Mouse (Mus musculus) limb, embryonic 12.5 days (tissue): ENCODE data around the gene Itsn1. TPM values are rescaled to one million over a fixed set of nuclear protein-coding genes. Genes with fewer than 3 reads are reported as not detected.

Source experiments
- ATAC-seq: fragments of 200-750 bp; cut with Nextera tagmentation; 2 replicates; pipeline ENCODE4 v1.8.0; 2017; ENCODE audit warnings: low read depth, moderate TSS enrichment; ENCODE audit not compliant: insufficient number of reproducible peaks, insufficient read depth, low FRiP score, low TSS enrichment
- H3K27ac ChIP-seq: fragments of 300-500 bp; sonication (generic); 2 replicates; pipeline ENCODE4 v1.5.1; 2016; ENCODE audit warnings: mild to moderate bottlenecking, moderate library complexity
- H3K27me3 ChIP-seq: fragments of 300-500 bp; sonication (generic); 2 replicates; pipeline ENCODE4 v1.6.1; 2016; ENCODE audit warnings: mild to moderate bottlenecking, moderate library complexity
- H3K36me3 ChIP-seq: fragments of 300-500 bp; sonication (generic); 2 replicates; pipeline ENCODE4 v1.6.1; 2016; ENCODE audit warnings: mild to moderate bottlenecking, moderate library complexity
- H3K4me1 ChIP-seq: fragments of 300-500 bp; sonication (generic); replicated peaks from 2 replicates; pipeline ENCODE4 v1.6.1; 2016
- H3K4me2 ChIP-seq: fragments of 300-500 bp; sonication (generic); 2 replicates; pipeline ENCODE4 v1.6.1; 2016; ENCODE audit warnings: mild to moderate bottlenecking, moderate library complexity
- H3K4me3 ChIP-seq: fragments of 300-500 bp; sonication (generic); replicated peaks from 2 replicates; pipeline ENCODE4 v1.5.1; 2016; ENCODE audit warnings: mild to moderate bottlenecking
- H3K9ac ChIP-seq: fragments of 300-500 bp; sonication (generic); replicated peaks from 2 replicates; pipeline ENCODE4 v1.6.1; 2016; ENCODE audit warnings: mild to moderate bottlenecking, moderate library complexity
- H3K9me3 ChIP-seq: fragments of 300-500 bp; sonication (generic); 2 replicates; pipeline ENCODE4 v1.6.1; 2016; ENCODE audit warnings: mild to moderate bottlenecking, moderate library complexity
- WGBS: fragments of 180-500 bp; shearing (Covaris S2); methylation state at CpG from one replicate; pipeline ENCODE4 v1.1.7; 2016; 5-methylcytosine and 5-hydroxymethylcytosine counted together
- polyA plus RNA-seq: library from polyadenylated mRNA; unstranded; fragments of >200 nt; fragmentation: Nextera tagmentation; extraction: Ambion mirVana; gene quantifications from 2 replicates; pipeline ENCODE4 v1.2.1, GENCODE M21; 2016

The Itsn1 gene
- polyA plus RNA-seq, 1 experiment from 2014 or later: 39.8 TPM

GRCm38 (mm10) chr16:91833121-91833520 lies 104.0 kb downstream of the Itsn1 start:
- Histone ChIP-seq H3K4me2 (no peak overlapping the region), H3K4me3 (no peak overlapping the region), H3K36me3 (peaks cover 49% of the 10 kb centered on the region), H3K27me3 (no peaks in the 10 kb centered on the region), H3K9ac (no peak overlapping the region), H3K27ac (no peak overlapping the region), H3K4me1 (peaks cover 18% of the 10 kb centered on the region), H3K9me3 (no peaks in the 10 kb centered on the region)
- WGBS: 84% methylated on average over 5 of the region's 5 CpGs
- no peak for ATAC-seq

- no peak overlapping the region for H3K9ac ChIP-seq
Observed at GRCm38 (mm10) chr16:91833558-91833957, 104.5 kb downstream of the Itsn1 start.

GRCm38 (mm10) chr16:91833981-91834380 lies 104.9 kb downstream of the Itsn1 start:
- no peak overlapping the region for H3K4me2 ChIP-seq
- 82% methylated on average over 1 of the region's 1 CpGs for WGBS
- no peak overlapping the region for H3K4me3 ChIP-seq
- no peaks in the 10 kb centered on the region for H3K27me3 ChIP-seq
- H3K9me3 ChIP-seq: no peaks in the 10 kb centered on the region
- H3K9ac ChIP-seq: no peak overlapping the region
- no peak for ATAC-seq
- H3K36me3 ChIP-seq: peaks cover 42% of the 10 kb centered on the region
- H3K4me1 ChIP-seq: peaks cover 21% of the 10 kb centered on the region
- no peak overlapping the region for H3K27ac ChIP-seq

More at GRCm38 (mm10) chr16:91833558-91833957, 104.5 kb downstream of the Itsn1 start:
- peaks cover 18% of the 10 kb centered on the region for H3K4me1 ChIP-seq
- peaks cover 45% of the 10 kb centered on the region for H3K36me3 ChIP-seq
- 52% methylated on average over 2 of the region's 2 CpGs for WGBS
- no peak overlapping the region for H3K4me2 ChIP-seq
- no peak overlapping the region for H3K27ac ChIP-seq
- no peaks in the 10 kb centered on the region for H3K9me3 ChIP-seq
- no peaks in the 10 kb centered on the region for H3K27me3 ChIP-seq
- no peak overlapping the region for H3K4me3 ChIP-seq
- ATAC-seq: no peak

- Histone ChIP-seq H3K9me3 (no peaks in the 10 kb centered on the region), H3K4me2 (no peak overlapping the region), H3K4me3 (no peak overlapping the region), H3K36me3 (peaks cover 32% of the 10 kb centered on the region; the same call in 1 of the 2 replicates), H3K9ac (no peak overlapping the region), H3K27me3 (no peaks in the 10 kb centered on the region), H3K4me1 (peaks cover 39% of the 10 kb centered on the region), H3K27ac (no peak overlapping the region)
- WGBS: 88% methylated on average over 6 of the region's 6 CpGs
- ATAC-seq: no peak
Observed at GRCm38 (mm10) chr16:91835790-91836189, 106.7 kb downstream of the Itsn1 start.

GRCm38 (mm10) chr16:91836592-91837557 lies 107.8 kb downstream of the Itsn1 start:
- WGBS: 77% methylated on average over 18 of the region's 18 CpGs
- Histone ChIP-seq H3K9me3 (no peaks in the 10 kb centered on the region), H3K4me2 (no peak overlapping the region), H3K27ac (no peak overlapping the region), H3K9ac (no peak overlapping the region), H3K4me1 (peaks cover 44% of the 10 kb centered on the region), H3K4me3 (no peak overlapping the region), H3K36me3 (peaks cover 37% of the 10 kb centered on the region; the same call in 1 of the 2 replicates), H3K27me3 (no peaks in the 10 kb centered on the region)
- no peak for ATAC-seq

- ATAC-seq: no peak
- no peak overlapping the region for H3K9ac ChIP-seq
Observed at GRCm38 (mm10) chr16:91837558-91838041, 108.5 kb downstream of the Itsn1 start.

GRCm38 (mm10) chr16:91838771-91839170 lies 109.7 kb downstream of the Itsn1 start:
- H3K4me1 ChIP-seq: peaks cover 44% of the 10 kb centered on the region
- WGBS: 79% methylated on average over 11 of the region's 11 CpGs
- no peak overlapping the region for H3K9ac ChIP-seq

More at GRCm38 (mm10) chr16:91837558-91838041, 108.5 kb downstream of the Itsn1 start:
- Histone ChIP-seq H3K4me1 (peaks cover 44% of the 10 kb centered on the region), H3K4me2 (no peak overlapping the region), H3K9me3 (no peaks in the 10 kb centered on the region), H3K27ac (no peak overlapping the region), H3K4me3 (no peak overlapping the region), H3K27me3 (no peaks in the 10 kb centered on the region), H3K36me3 (peaks cover 38% of the 10 kb centered on the region)
- WGBS: 84% methylated on average over 4 of the region's 4 CpGs

GRCm38 (mm10) chr16:91839462-91839861 lies 110.4 kb downstream of the Itsn1 start:
- no peaks in the 10 kb centered on the region for H3K9me3 ChIP-seq
- WGBS: 68% methylated on average over 11 of the region's 11 CpGs
- no peak overlapping the region for H3K9ac ChIP-seq
- peaks cover 37% of the 10 kb centered on the region for H3K4me1 ChIP-seq
- peak overlapping the region; percentile 24; the same call in 1 of the 2 replicates for H3K27ac ChIP-seq
- no peak overlapping the region for H3K4me3 ChIP-seq
- peaks cover 53% of the 10 kb centered on the region for H3K36me3 ChIP-seq
- no peak for ATAC-seq
- no peaks in the 10 kb centered on the region for H3K27me3 ChIP-seq
- H3K4me2 ChIP-seq: no peak overlapping the region

More at GRCm38 (mm10) chr16:91838771-91839170, 109.7 kb downstream of the Itsn1 start:
- no peaks in the 10 kb centered on the region for H3K9me3 ChIP-seq
- no peak overlapping the region for H3K27ac ChIP-seq
- H3K4me3 ChIP-seq: no peak overlapping the region
- H3K4me2 ChIP-seq: no peak overlapping the region
- no peak for ATAC-seq
- no peaks in the 10 kb centered on the region for H3K27me3 ChIP-seq
- peaks cover 47% of the 10 kb centered on the region for H3K36me3 ChIP-seq

GRCm38 (mm10) chr16:91841026-91841630 lies 112.0 kb downstream of the Itsn1 start:
- H3K36me3 ChIP-seq: peaks cover 56% of the 10 kb centered on the region
- no peaks in the 10 kb centered on the region for H3K9me3 ChIP-seq
- no peak overlapping the region for H3K9ac ChIP-seq
- peak overlapping the region; percentile 57 for H3K27ac ChIP-seq
- no peak overlapping the region for H3K4me3 ChIP-seq
- WGBS: 76% methylated on average over 14 of the region's 14 CpGs
- H3K4me2 ChIP-seq: no peak overlapping the region
- no peak for ATAC-seq
- H3K4me1 ChIP-seq: peaks cover 47% of the 10 kb centered on the region
- no peaks in the 10 kb centered on the region for H3K27me3 ChIP-seq

- Histone ChIP-seq H3K36me3 (peaks cover 65% of the 10 kb centered on the region), H3K4me2 (peak overlapping the region; percentile 11; the same call in 1 of the 2 replicates)
- 0 out of 2 replicates have a peak, but pooled peaks have one; percentile 56 for ATAC-seq
Observed at GRCm38 (mm10) chr16:91846089-91846741, 117.1 kb downstream of the Itsn1 start.

More at GRCm38 (mm10) chr16:91846089-91846741, 117.1 kb downstream of the Itsn1 start:
- H3K4me3 ChIP-seq: no peak overlapping the region
- 12% methylated on average over 10 of the region's 10 CpGs for WGBS
- no peaks in the 10 kb centered on the region for H3K9me3 ChIP-seq
- no peak overlapping the region for H3K9ac ChIP-seq
- H3K27ac ChIP-seq: peak overlapping the region; percentile 57
- H3K27me3 ChIP-seq: no peaks in the 10 kb centered on the region
- peaks cover 31% of the 10 kb centered on the region for H3K4me1 ChIP-seq
